Mouse (Mus musculus) stomach, embryonic 14.5 days (tissue): ENCODE data around the gene Gm44579. TPM values are rescaled to one million over a fixed set of nuclear protein-coding genes. Genes with fewer than 3 reads are reported as not detected.

Experiments used
- ATAC-seq: fragments of 200-750 bp; cut with Nextera tagmentation; 2 replicates; pipeline ENCODE4 v1.8.0; 2017; ENCODE audit warnings: low read depth, moderate TSS enrichment; ENCODE audit not compliant: insufficient number of reproducible peaks, insufficient read depth, low FRiP score
- H3K27ac ChIP-seq: fragments of 300-500 bp; sonication (generic); 2 replicates; pipeline ENCODE4 v1.5.1; 2014; ENCODE audit warnings: mild to moderate bottlenecking, low read length, moderate library complexity, mixed read lengths
- H3K27me3 ChIP-seq: fragments of 300-500 bp; sonication (generic); 2 replicates; pipeline ENCODE4 v1.6.1; 2014; ENCODE audit warnings: low read length, control low read depth, mixed read lengths; ENCODE audit not compliant: control insufficient read depth, insufficient read depth
- H3K36me3 ChIP-seq: fragments of 300-500 bp; sonication (generic); 2 replicates; pipeline ENCODE4 v1.6.1; 2014; ENCODE audit warnings: mild to moderate bottlenecking, control low read depth, low read length, moderate library complexity, mixed read lengths; ENCODE audit not compliant: control insufficient read depth, insufficient read depth
- H3K4me1 ChIP-seq: fragments of 300-500 bp; sonication (generic); 2 replicates; pipeline ENCODE4 v1.6.1; 2014; ENCODE audit warnings: low read length, control low read depth, mixed read lengths; ENCODE audit not compliant: control insufficient read depth, insufficient read depth
- H3K4me2 ChIP-seq: fragments of 300-500 bp; sonication (generic); replicated peaks from 2 replicates; pipeline ENCODE4 v1.6.1; 2014; ENCODE audit warnings: low read depth, low read length, control low read depth
- H3K4me3 ChIP-seq: fragments of 300-500 bp; sonication (generic); 2 replicates; pipeline ENCODE4 v1.5.1; 2014; ENCODE audit warnings: low read depth, low read length, control low read depth
- H3K9ac ChIP-seq: fragments of 300-500 bp; sonication (generic); replicated peaks from 2 replicates; pipeline ENCODE4 v1.6.1; 2014; ENCODE audit warnings: low read depth, mild to moderate bottlenecking, control low read depth, low read length, moderate library complexity, mixed read lengths
- H3K9me3 ChIP-seq: fragments of 300-500 bp; sonication (generic); 2 replicates; pipeline ENCODE4 v1.6.1; 2016; ENCODE audit warnings: low read depth, low read length, control low read depth; ENCODE audit not compliant: control insufficient read depth
- whole genome bisulfite sequencing: fragments of 180-500 bp; shearing (Covaris S2); extraction: QIAGEN DNeasy Blood & Tissue Kit; methylation state at CpG from one replicate; pipeline ENCODE4 v1.1.7; 2014; 5-methylcytosine and 5-hydroxymethylcytosine counted together
- polyA plus RNA-seq: library from polyadenylated mRNA; unstranded; fragments of >200 nt; fragmentation: Nextera tagmentation; extraction: Ambion mirVana; gene quantifications from 2 replicates; pipeline ENCODE4 v1.2.1, GENCODE M21; 2014

Gm44579 gene
- polyA plus RNA-seq, 1 experiment from 2014 or later = not detected

DNA sequence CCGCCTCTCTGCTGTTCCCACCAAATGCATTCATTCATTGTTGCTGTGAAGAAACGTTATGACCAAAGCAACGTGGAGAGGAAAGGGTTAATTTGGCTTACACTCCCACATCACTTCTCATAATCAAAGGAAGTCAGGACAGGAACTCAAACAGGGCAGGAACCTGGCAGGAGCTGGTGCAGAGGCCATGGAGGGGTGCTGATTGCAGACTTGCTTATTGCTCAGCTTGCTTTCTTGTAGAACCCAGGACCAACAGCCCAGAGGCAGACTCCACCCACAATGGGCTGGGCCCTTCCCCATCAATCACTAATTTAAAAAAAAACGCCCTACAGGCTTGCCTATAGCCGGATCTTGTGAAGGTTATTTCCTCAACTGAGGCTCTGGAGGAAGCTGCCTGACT lies 6.6 kb downstream of the Gm44579 start:
- Histone ChIP-seq H3K4me1 (no peaks in the 10 kb centered on the region), H3K36me3 (no peaks in the 10 kb centered on the region)
- 60% methylated on average over 5 of the region's 5 CpGs for WGBS

DNA sequence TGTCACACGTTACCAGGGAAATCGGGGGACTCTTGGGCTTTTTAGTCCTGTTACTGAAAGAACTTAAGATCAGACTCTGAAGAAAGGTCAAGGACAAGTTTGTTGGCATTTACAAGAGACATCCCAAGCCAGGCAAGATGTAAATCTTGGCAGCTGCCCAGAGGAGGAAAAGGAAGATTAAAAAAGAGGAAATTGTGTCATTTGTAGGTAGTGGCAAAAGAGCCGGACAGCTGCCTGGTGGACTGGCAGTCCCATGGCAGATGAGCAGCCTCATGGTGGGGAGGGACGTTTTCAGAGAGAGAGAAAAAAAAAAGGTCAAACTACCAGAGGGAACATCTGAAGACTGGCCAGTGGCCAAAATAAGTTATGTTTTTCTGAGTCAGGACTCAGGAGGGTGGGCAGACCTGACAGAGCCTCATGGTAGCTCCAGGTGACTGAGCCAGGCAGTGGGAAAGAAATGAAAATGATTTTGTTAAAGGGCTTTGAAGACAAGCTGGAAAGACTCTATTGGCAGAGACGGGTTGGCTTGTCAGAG lies 7.4 kb downstream of the Gm44579 start:
- Histone ChIP-seq H3K36me3 (no peaks in the 10 kb centered on the region), H3K4me2 (no peak overlapping the region), H3K27me3 (no peaks in the 10 kb centered on the region), H3K9ac (no peak overlapping the region), H3K4me3 (no peak overlapping the region), H3K9me3 (no peaks in the 10 kb centered on the region), H3K27ac (no peak overlapping the region), H3K4me1 (no peaks in the 10 kb centered on the region)
- ATAC-seq = no peak
- 72% methylated on average over 5 of the region's 5 CpGs for WGBS

More for the DNA sequence above, 6.6 kb downstream of the Gm44579 start:
- no peak for ATAC-seq
- Histone ChIP-seq H3K4me3 (no peak overlapping the region), H3K4me2 (no peak overlapping the region), H3K27ac (no peak overlapping the region), H3K9me3 (no peaks in the 10 kb centered on the region), H3K27me3 (no peaks in the 10 kb centered on the region), H3K9ac (no peak overlapping the region)

DNA sequence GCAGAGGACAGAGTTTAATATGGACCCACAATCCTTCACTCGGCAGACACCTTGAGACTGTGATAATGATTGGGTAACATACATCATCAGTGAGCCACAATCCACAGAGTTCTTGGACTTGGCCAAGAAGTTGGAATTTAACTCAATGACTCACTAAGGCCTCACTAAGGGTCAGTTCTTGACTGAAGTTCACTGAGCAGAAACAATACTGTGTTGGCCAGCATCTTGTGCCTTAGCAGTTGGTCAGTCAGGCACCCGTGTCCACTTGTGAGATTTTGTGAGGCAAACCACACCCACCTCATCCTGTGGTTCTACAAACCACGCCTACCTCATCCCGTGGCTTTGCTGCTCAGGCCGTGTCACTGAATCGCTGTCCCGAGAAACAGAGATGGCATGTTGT lies 11.1 kb downstream of the Gm44579 start:
- ATAC-seq = no peak
- Histone ChIP-seq H3K4me1 (no peaks in the 10 kb centered on the region), H3K9me3 (no peaks in the 10 kb centered on the region), H3K27me3 (no peaks in the 10 kb centered on the region), H3K36me3 (no peaks in the 10 kb centered on the region), H3K27ac (no peak overlapping the region), H3K9ac (no peak overlapping the region), H3K4me3 (no peak overlapping the region), H3K4me2 (no peak overlapping the region)
- 75% methylated on average over 7 of the region's 7 CpGs for WGBS

DNA sequence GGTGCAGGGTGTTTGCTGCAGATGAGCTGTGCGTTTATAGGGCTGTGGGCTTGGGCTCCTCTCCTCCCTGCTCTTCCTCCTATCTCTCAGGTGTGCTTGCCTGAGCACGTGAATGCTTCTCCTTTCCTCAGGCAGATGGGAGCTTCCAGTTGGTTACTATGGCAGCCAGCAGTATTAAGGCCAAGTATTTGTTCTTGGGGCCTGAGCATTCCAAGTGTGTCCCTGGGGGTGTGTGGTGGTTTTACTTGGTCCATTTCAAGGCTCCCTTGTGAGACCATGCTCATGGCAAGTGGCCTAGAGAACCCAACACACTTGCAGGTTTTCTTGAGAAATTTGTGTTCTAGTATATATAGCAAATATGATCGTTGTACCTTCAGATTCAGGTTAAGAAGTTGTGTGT lies 25.3 kb downstream of the Gm44579 start, which contains the start of gene Olfr288:
TSS of gene Olfr288 (minus strand) at position 101 of the 400 bp plus-strand sequence.
- Histone ChIP-seq H3K27ac (no peak within 1 kb of the TSS), H3K4me1 (no peaks in the 10 kb centered on the region), H3K36me3 (no peaks in the 10 kb centered on the region), H3K4me3 (no peak within 1 kb of the TSS), H3K9me3 (no peaks in the 10 kb centered on the region), H3K4me2 (no peak within 1 kb of the TSS), H3K27me3 (no peaks in the 10 kb centered on the region), H3K9ac (no peak within 1 kb of the TSS)
- 66% methylated on average over 3 of the region's 3 CpGs for WGBS
- no peak for ATAC-seq

DNA sequence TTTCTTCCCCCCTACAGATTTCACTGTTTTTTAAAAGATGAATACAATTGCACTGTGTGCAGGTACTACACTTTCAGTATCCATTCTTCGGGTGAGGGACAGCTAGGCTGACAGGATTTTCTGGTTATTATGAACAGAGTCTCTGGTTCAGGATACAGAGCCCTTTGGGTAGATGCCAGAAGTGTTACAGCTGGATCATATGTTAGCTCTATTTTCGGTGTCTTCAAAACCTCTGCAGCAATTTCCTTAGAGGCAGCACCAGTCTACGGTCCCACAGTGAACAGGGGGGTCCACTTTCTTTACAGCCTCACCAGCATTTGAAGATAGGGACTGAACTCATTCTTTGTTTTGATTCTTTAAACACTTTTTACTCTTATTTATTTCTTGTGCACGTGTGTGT lies 36.3 kb downstream of the Gm44579 start:
- no peak overlapping the region for H3K27ac ChIP-seq

DNA sequence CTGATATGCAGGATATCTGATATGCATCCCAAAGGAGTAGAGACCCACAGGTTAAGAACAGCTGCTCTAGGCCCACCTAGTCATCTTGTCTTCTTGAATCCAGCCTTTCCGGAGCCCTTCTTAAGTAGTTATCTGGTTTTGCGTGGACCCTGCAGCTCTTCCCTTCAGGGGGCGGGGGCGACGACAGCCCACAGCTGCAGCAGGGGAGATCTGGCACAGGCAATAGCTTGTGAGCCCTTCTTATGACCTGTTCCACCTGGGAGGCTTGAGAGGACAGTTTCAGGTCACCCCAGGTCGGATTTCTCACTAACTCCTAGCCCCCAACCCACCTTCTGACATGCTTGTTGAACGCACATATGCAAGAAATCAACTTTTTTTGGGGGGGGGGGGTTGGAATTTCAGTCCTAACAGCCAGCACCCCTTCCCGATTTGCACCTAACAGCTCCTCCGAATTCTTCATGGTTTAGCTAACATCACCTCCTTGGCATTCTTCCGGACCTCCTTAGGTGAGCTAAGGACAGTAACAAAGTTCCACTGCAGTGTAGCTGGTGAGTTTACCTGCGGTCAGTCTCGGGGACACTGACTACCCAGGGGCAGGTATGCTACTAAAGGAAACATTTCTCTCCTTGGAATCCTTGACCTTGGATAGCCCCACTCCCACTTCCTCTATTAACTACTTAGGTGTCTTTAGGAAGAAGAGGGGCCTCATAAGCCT lies 38.8 kb downstream of the Gm44579 start:
- H3K9ac ChIP-seq = no peak overlapping the region
- no peak overlapping the region for H3K27ac ChIP-seq
- no peak overlapping the region for H3K4me2 ChIP-seq
- H3K36me3 ChIP-seq = no peaks in the 10 kb centered on the region
- 68% methylated on average over 12 of the region's 12 CpGs for WGBS
- H3K4me1 ChIP-seq = no peaks in the 10 kb centered on the region
- H3K27me3 ChIP-seq = no peaks in the 10 kb centered on the region
- no peaks in the 10 kb centered on the region for H3K9me3 ChIP-seq
- no peak for ATAC-seq
- no peak overlapping the region for H3K4me3 ChIP-seq

More for the DNA sequence above, 36.3 kb downstream of the Gm44579 start:
- H3K4me3 ChIP-seq = no peak overlapping the region
- H3K27me3 ChIP-seq = no peaks in the 10 kb centered on the region
- 61% methylated on average over 4 of the region's 4 CpGs for WGBS
- no peaks in the 10 kb centered on the region for H3K36me3 ChIP-seq
- no peak for ATAC-seq
- no peaks in the 10 kb centered on the region for H3K9me3 ChIP-seq
- H3K4me1 ChIP-seq = no peaks in the 10 kb centered on the region
- no peak overlapping the region for H3K4me2 ChIP-seq
- no peak overlapping the region for H3K9ac ChIP-seq

DNA sequence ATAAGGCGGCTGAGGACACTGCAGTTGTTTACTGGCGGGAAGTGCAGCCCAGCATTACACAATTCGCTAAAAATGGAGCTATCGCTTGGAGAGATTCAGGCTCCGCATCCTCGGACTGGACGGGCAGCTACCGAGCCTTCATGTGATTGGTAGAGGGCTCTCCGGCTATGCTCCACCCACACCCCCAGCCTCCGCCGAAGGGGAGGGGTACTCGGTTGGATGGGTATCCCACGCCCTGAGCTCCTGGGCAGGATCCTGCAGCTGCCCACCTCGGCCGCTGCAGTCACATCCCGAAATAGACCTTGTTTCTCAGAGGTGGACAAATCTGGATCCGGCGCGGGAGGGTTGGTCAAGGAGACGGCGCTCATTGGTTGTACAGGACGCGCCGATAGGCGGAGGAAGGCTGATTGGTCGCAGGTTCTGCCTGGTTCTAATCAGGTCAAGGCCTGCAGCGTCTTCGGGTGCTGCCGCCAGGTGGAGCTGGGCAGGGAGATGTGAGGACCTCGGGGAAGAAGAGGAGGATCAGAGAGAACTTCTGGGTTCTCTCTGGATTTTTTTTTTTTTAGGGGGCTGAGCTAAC lies 39.6 kb downstream of the Gm44579 start:
- Histone ChIP-seq H3K4me1 (no peaks in the 10 kb centered on the region), H3K27me3 (no peaks in the 10 kb centered on the region), H3K4me3 (peak overlapping the region; percentile 40), H3K36me3 (no peaks in the 10 kb centered on the region), H3K9ac (no peak overlapping the region), H3K27ac (no peak overlapping the region), H3K4me2 (peak overlapping the region; percentile 42), H3K9me3 (no peaks in the 10 kb centered on the region)
- WGBS = under 1% methylated on average over 30 of the region's 30 CpGs
- ATAC-seq = peak; percentile 97

DNA sequence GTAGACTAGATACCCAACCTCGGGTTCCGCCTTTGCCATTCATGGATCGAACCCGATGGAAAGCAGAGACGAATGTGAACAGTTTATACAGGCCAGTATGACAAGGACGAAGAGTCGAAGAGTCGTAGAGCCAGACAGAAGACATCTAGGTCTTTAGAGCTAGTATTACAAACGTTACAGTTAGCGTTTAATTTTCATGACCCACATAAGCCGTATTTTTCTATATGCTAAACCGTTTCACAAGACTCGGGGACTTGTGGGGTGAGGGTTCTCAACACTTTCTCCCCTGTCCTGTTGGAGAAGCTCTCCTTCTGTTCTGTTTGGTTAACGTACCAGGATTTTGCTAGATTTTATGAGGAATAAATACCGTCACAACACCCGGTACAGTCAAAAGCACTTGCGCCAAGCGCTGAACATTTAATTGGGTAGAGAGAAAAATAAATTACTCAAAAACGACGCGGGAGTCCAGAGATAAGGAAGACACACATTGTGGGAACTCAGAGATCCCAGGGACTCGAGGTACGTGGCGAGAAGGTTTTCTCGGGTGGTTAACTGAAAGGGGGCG lies 40.1 kb downstream of the Gm44579 start:
- WGBS = 7% methylated on average over 26 of the region's 26 CpGs
- ATAC-seq = no peak
- Histone ChIP-seq H3K27ac (no peak overlapping the region), H3K36me3 (no peaks in the 10 kb centered on the region), H3K9ac (no peak overlapping the region), H3K4me3 (peak overlapping the region; percentile 40), H3K9me3 (no peaks in the 10 kb centered on the region), H3K4me2 (peak overlapping the region; percentile 42), H3K27me3 (no peaks in the 10 kb centered on the region), H3K4me1 (no peaks in the 10 kb centered on the region)
